Mouse (Mus musculus) B cell, adult 2 months (primary cell): ENCODE data around the gene 9430097D07Rik.

ENCODE experiments used
- DNase-seq, 2 experiments: peaks; one replicate each; pipeline ENCODE4 v3.0.0; 2022

Gene 9430097D07Rik

GRCm38 (mm10) chr2:32534061-32534732, 41.3 kb downstream of the 9430097D07Rik start:
- DNase-seq = peak; percentile 47 to 50

GRCm38 (mm10) chr2:32533163-32533562, 42.3 kb downstream of the 9430097D07Rik start:
- no peak for DNase-seq

- no peak for DNase-seq
These were observed 45.0 kb downstream of the 9430097D07Rik start for GRCm38 (mm10) chr2:32530479-32530878.

- no peak for DNase-seq
These were observed 47.2 kb downstream of the 9430097D07Rik start for GRCm38 (mm10) chr2:32528326-32528725.

- no peak for DNase-seq
These were observed 48.0 kb downstream of the 9430097D07Rik start for GRCm38 (mm10) chr2:32527468-32527966.

- DNase-seq = no peak
These were observed 49.7 kb downstream of the 9430097D07Rik start for GRCm38 (mm10) chr2:32525816-32526215.

GRCm38 (mm10) chr2:32524536-32525031, 50.9 kb downstream of the 9430097D07Rik start:
- DNase-seq = no peak
